Mouse (Mus musculus) testis, adult 2 months (tissue): ENCODE data around the gene Cox19.

Experiments
- CTCF ChIP-seq: fragments of 200-500 bp; IDR thresholded peaks from 2 replicates; pipeline ENCODE4 v1.5.1; 2012; ENCODE audit warnings: low read depth, mild to moderate bottlenecking, inconsistent platforms, low read length, moderate library complexity; ENCODE audit not compliant: control insufficient read depth, insufficient read depth, insufficient replicate concordance
- POLR2A ChIP-seq: fragments of 200-500 bp; IDR thresholded peaks from 2 replicates; pipeline ENCODE4 v1.6.1; 2012; ENCODE audit warnings: low read depth, mild to moderate bottlenecking, inconsistent platforms, low read length, moderate library complexity; ENCODE audit not compliant: control insufficient read depth

- no peak for TF ChIP-seq CTCF
- TF ChIP-seq POLR2A: no peak
These were observed 12.3 kb downstream of the Cox19 start for GRCm38 (mm10) chr5:139338891-139339290.
